In the genomic region with DNA sequence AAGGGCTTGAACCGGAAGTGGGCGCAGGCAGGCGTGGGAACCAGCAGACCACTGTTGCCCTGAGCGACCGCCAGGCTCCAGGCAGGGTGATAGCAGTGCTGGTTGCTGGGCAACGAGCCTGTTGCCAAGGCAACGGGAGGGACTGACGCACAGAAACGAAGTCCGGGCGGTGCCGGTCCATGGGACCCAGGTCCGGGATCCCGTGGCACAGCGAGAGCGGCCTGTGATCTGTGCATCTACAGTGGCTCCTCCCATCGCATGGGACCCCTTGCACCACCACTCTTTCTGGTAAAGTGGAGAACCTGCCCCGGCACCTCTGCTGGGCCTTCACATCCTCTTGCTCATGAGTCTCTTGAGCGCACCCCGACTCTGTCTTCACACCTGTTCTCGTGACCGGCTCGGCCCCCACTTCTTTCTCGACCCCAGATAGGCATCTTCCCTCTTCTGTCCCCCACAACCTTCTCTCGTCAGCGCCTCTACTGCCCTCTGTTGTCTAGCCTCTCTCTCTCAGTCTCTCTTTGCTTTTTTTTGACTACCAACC, we compare ENCODE assay signal across 8 mouse cellular contexts. TPM values are rescaled to one million over a fixed set of nuclear protein-coding genes. Genes with fewer than 3 reads are reported as not detected.
DNase-seq lines count a peak whose midpoint lies in the region; ATAC-seq lines count a peak whose summit lies in the region.

No protein-coding gene starts in this region.

- 2% methylated on average over 26 of the region's 26 CpGs for WGBS in midbrain, embryonic 10.5 days
- WGBS in stomach, embryonic 14.5 days = 2% methylated on average over 26 of the region's 26 CpGs

- peaks cover 23% of the 10 kb centered on the region for H3K27me3 ChIP-seq in midbrain, embryonic 10.5 days (ENCODE audit: low read depth, poor library complexity, severe bottlenecking)
- no peaks in the 10 kb centered on the region for H3K27me3 ChIP-seq in stomach, embryonic 14.5 days (ENCODE audit: control insufficient read depth, insufficient read depth, low read length)

- intact Hi-C loops in left cerebral cortex, postnatal 36 days (cut with DNase I) = no loop called here

- no peaks in the 10 kb centered on the region for H3K36me3 ChIP-seq in midbrain, embryonic 10.5 days
- no peaks in the 10 kb centered on the region for H3K36me3 ChIP-seq in stomach, embryonic 14.5 days (ENCODE audit: control insufficient read depth, insufficient read depth, low read length)

- peak overlapping the region; percentile 82 for H3K27ac ChIP-seq in midbrain, embryonic 10.5 days (replicated peaks)
- H3K27ac ChIP-seq in stomach, embryonic 14.5 days (ENCODE audit: low read length) = no peak overlapping the region

- peaks cover 22% of the 10 kb centered on the region for H3K4me1 ChIP-seq in midbrain, embryonic 10.5 days
- H3K4me1 ChIP-seq in stomach, embryonic 14.5 days (ENCODE audit: control insufficient read depth, insufficient read depth, low read length) = peaks cover 11% of the 10 kb centered on the region; the same call in 1 of the 2 replicates

- H3K9me3 ChIP-seq in midbrain, embryonic 10.5 days (replicated peaks) = no peaks in the 10 kb centered on the region
- no peaks in the 10 kb centered on the region for H3K9me3 ChIP-seq in stomach, embryonic 14.5 days (ENCODE audit: control insufficient read depth, low read depth, low read length)

- DNase-seq in adrenal gland, postnatal 10 days = peak; percentile 80
- peak; percentile 90 for DNase-seq in embryo, embryonic 11 days
- peak; percentile 17 for DNase-seq in heart, adult 8-10 months (ENCODE audit: low spot score)
- peak; percentile 33 for DNase-seq in kidney, adult 18-20 months
- DNase-seq in left cerebral cortex, postnatal 36 days (ENCODE audit: low spot score in 2 of 2) = peak; percentile 93 to 97
- peak; percentile 93 for DNase-seq in midbrain, embryonic 10.5 days (ENCODE audit: low spot score)
- DNase-seq in thymus, adult 18-20 months = no peak

- no peak overlapping the region for H3K9ac ChIP-seq in stomach, embryonic 14.5 days (replicated peaks; ENCODE audit: low read depth, low read length)

- H3K4me2 ChIP-seq in stomach, embryonic 14.5 days (replicated peaks; ENCODE audit: low read depth, low read length) = peak overlapping the region; percentile 71

- ATAC-seq in stomach, embryonic 14.5 days (ENCODE audit: insufficient number of reproducible peaks, insufficient read depth, low FRiP score, low read depth) = peak; percentile 75; the same call in 1 of the 2 replicates

- H3K4me3 ChIP-seq in midbrain, embryonic 10.5 days = peak overlapping the region; percentile 59
- H3K4me3 ChIP-seq in stomach, embryonic 14.5 days (ENCODE audit: low read depth, low read length) = peak overlapping the region; percentile 29

RNA-seq across cellular contexts. Expression of gene Syt5, which starts 0.7 kb away (rescaled TPM):
- 10 to 100 TPM in 1 of 2 experiments, 1 to 10 TPM in 1; 9.5 to 12.7 TPM for total RNA-seq in adrenal gland, postnatal 10 days (2021)
- 1 to 10 TPM in 1 of 4 experiments, under 1 TPM in 3; 0.50 to 1.0 (median 0.83) TPM for total RNA-seq in heart, adult 8-10 months (2022)
- 100 to 1,000 TPM; 263 to 298 TPM for total RNA-seq in left cerebral cortex, postnatal 36 days (2021)
- 5.0 and 9.8 TPM in 2 replicates for polyA plus RNA-seq in midbrain, embryonic 10.5 days (2016; fragmentation: Nextera tagmentation; extraction: Ambion mirVana)
- polyA plus RNA-seq in stomach, embryonic 14.5 days (2014; fragmentation: Nextera tagmentation; extraction: Ambion mirVana) = 8.1 and 10.0 TPM in 2 replicates

RNA-seq across cellular contexts. Expression of gene Dnaaf3, which starts 14.4 kb away (rescaled TPM):
- 1 to 10 TPM in 1 of 2 experiments, under 1 TPM in 1; 0.60 to 1.1 TPM for total RNA-seq in adrenal gland, postnatal 10 days (2021)
- 1 to 10 TPM; 2.3 to 3.0 (median 2.6) TPM for total RNA-seq in heart, adult 8-10 months (2022)
- under 1 TPM; 0.27 to 0.34 TPM for total RNA-seq in left cerebral cortex, postnatal 36 days (2021)
- polyA plus RNA-seq in midbrain, embryonic 10.5 days (2016; fragmentation: Nextera tagmentation; extraction: Ambion mirVana) = 1.8 and 2.2 TPM in 2 replicates
- 0.62 and 0.67 TPM in 2 replicates for polyA plus RNA-seq in stomach, embryonic 14.5 days (2014; fragmentation: Nextera tagmentation; extraction: Ambion mirVana)

RNA-seq across cellular contexts. Expression of gene Tnni3, which starts 22.6 kb away (rescaled TPM):
- 1 to 10 TPM in 1 of 2 experiments, under 1 TPM in 1; 0.78 to 1.3 TPM for total RNA-seq in adrenal gland, postnatal 10 days (2021)
- over 10,000 TPM in 3 of 4 experiments, 1,000 to 10,000 TPM in 1; 9,443 to 11,840 (median 11,050) TPM for total RNA-seq in heart, adult 8-10 months (2022)
- under 1 TPM in 1 of 2 experiments, not detected in 1; 0.52 TPM for total RNA-seq in left cerebral cortex, postnatal 36 days (2021)
- 2.0 and 2.3 TPM in 2 replicates for polyA plus RNA-seq in midbrain, embryonic 10.5 days (2016; fragmentation: Nextera tagmentation; extraction: Ambion mirVana)
- polyA plus RNA-seq in stomach, embryonic 14.5 days (2014; fragmentation: Nextera tagmentation; extraction: Ambion mirVana) = 2.9 and 3.3 TPM in 2 replicates

RNA-seq across cellular contexts. Expression of gene Tnnt1, which starts 30.5 kb away (rescaled TPM):
- 10 to 100 TPM; 17.3 to 93.6 TPM for total RNA-seq in adrenal gland, postnatal 10 days (2021)
- 10 to 100 TPM; 12.4 to 22.1 (median 19.0) TPM for total RNA-seq in heart, adult 8-10 months (2022)
- total RNA-seq in left cerebral cortex, postnatal 36 days (2021) = 1 to 10 TPM; 5.9 to 9.4 TPM
- 4.7 and 6.0 TPM in 2 replicates for polyA plus RNA-seq in midbrain, embryonic 10.5 days (2016; fragmentation: Nextera tagmentation; extraction: Ambion mirVana)
- 31.9 and 33.5 TPM in 2 replicates for polyA plus RNA-seq in stomach, embryonic 14.5 days (2014; fragmentation: Nextera tagmentation; extraction: Ambion mirVana)

RNA-seq across cellular contexts. Expression of gene Ppp1r12c, which starts 45.2 kb away (rescaled TPM):
- total RNA-seq in adrenal gland, postnatal 10 days (2021) = 10 to 100 TPM; 74.0 to 84.4 TPM
- total RNA-seq in heart, adult 8-10 months (2022) = 10 to 100 TPM; 55.6 to 74.8 (median 61.6) TPM
- 100 to 1,000 TPM; 142 to 168 TPM for total RNA-seq in left cerebral cortex, postnatal 36 days (2021)
- 33.5 and 40.4 TPM in 2 replicates for polyA plus RNA-seq in midbrain, embryonic 10.5 days (2016; fragmentation: Nextera tagmentation; extraction: Ambion mirVana)
- polyA plus RNA-seq in stomach, embryonic 14.5 days (2014; fragmentation: Nextera tagmentation; extraction: Ambion mirVana) = 47.2 and 61.0 TPM in 2 replicates

Comparison
In these comparisons a context has a peak if more than half of its experiments do, and no peak if none do; other contexts are left out.
1. DNase-seq: peak in adrenal gland, postnatal 10 days (single experiment), embryo, embryonic 11 days (single experiment), heart, adult 8-10 months (single experiment), kidney, adult 18-20 months (single experiment), left cerebral cortex, postnatal 36 days (2 of 2) and midbrain, embryonic 10.5 days (single experiment); none in thymus, adult 18-20 months (0 of 2).
2. RNA of gene Syt5, which starts 0.7 kb away (total RNA-seq): 263 to 298 TPM in left cerebral cortex, postnatal 36 days; 9.5 to 12.7 TPM in adrenal gland, postnatal 10 days and 0.50 to 1.0 TPM in heart, adult 8-10 months; every median in the first group is over 10 times any median in the second.
3. RNA of gene Tnni3, which starts 22.6 kb away (total RNA-seq): 9,443 to 11,840 TPM in heart, adult 8-10 months; 0.78 to 1.3 TPM in adrenal gland, postnatal 10 days and 0.52 TPM in left cerebral cortex, postnatal 36 days; every median in the first group is over 1,000 times any median in the second.